ENCODE assay signal across 9 mouse cellular contexts in genomic region chr19:43388017-43388904, GRCm38 (mm10). TPM values are rescaled to one million over a fixed set of nuclear protein-coding genes. Genes with fewer than 3 reads are reported as not detected.
DNase-seq lines count a peak whose midpoint lies in the region; ATAC-seq and TF ChIP-seq lines count a peak whose summit lies in the region.
"Had no signal": no experiment of that assay in that cellular context is flagged by ENCODE, and none has a peak within 500 bp of the region (broad histone marks: within the 10 kb centered on the region; RNA-seq: fewer than 3 reads in every experiment).

Gene Hpse2 (minus strand): TSS chr19:43388355.

- H3K27ac ChIP-seq in liver, embryonic 12.5 days = no peak within 1 kb of the TSS
- H3K27ac ChIP-seq in liver, postnatal 0 days (ENCODE audit: low read depth) = no peak within 1 kb of the TSS
- no peak within 1 kb of the TSS for H3K27ac ChIP-seq in forebrain, embryonic 11.5 days (ENCODE audit: low read depth, low read length)
- H3K27ac ChIP-seq in limb, embryonic 10.5 days = peak within 1 kb of the TSS; percentile 82
- H3K27ac ChIP-seq in small intestine, adult 2 months (ENCODE audit: insufficient read depth, low read depth, low read length) = peak within 1 kb of the TSS; percentile 29; the same call in 1 of the 2 replicates

- TF ChIP-seq EP300 in liver, postnatal 0 days (IDR thresholded peaks at IDR 0.05; ENCODE audit: low read depth) = no peak

- no peaks in the 10 kb centered on the region for H3K9me3 ChIP-seq in liver, embryonic 12.5 days (replicated peaks)
- no peaks in the 10 kb centered on the region for H3K9me3 ChIP-seq in liver, postnatal 0 days (ENCODE audit: low read length)
- H3K9me3 ChIP-seq in forebrain, embryonic 11.5 days (ENCODE audit: control insufficient read depth, low read length) = no peaks in the 10 kb centered on the region
- no peaks in the 10 kb centered on the region for H3K9me3 ChIP-seq in limb, embryonic 10.5 days (replicated peaks)
- H3K9me3 ChIP-seq: megakaryocyte, embryonic 14.5 days had no signal

- H3K36me3 ChIP-seq in liver, embryonic 12.5 days = no peaks in the 10 kb centered on the region
- H3K36me3 ChIP-seq in liver, postnatal 0 days (replicated peaks; ENCODE audit: insufficient read depth, low read length) = no peaks in the 10 kb centered on the region
- no peaks in the 10 kb centered on the region for H3K36me3 ChIP-seq in forebrain, embryonic 11.5 days (ENCODE audit: control insufficient read depth, insufficient read depth, low read length)
- no peaks in the 10 kb centered on the region for H3K36me3 ChIP-seq in limb, embryonic 10.5 days
- no peaks in the 10 kb centered on the region for H3K36me3 ChIP-seq in small intestine, adult 2 months (ENCODE audit: control insufficient read depth, insufficient read depth, low read length)

- no peaks in the 10 kb centered on the region for H3K4me1 ChIP-seq in liver, embryonic 12.5 days
- H3K4me1 ChIP-seq in liver, postnatal 0 days (ENCODE audit: insufficient read depth) = 0 out of 2 replicates have a peak, but pooled peaks cover 2% of the 10 kb centered on the region
- peaks cover 9% of the 10 kb centered on the region for H3K4me1 ChIP-seq in forebrain, embryonic 11.5 days (replicated peaks; ENCODE audit: control insufficient read depth, insufficient read depth, low read length)
- peaks cover 51% of the 10 kb centered on the region for H3K4me1 ChIP-seq in limb, embryonic 10.5 days
- no peaks in the 10 kb centered on the region for H3K4me1 ChIP-seq in small intestine, adult 2 months (ENCODE audit: control insufficient read depth, insufficient read depth, insufficient read length, low read length)

- no peak for TF ChIP-seq POLR2A in small intestine, adult 2 months (IDR thresholded peaks at IDR 0.05; ENCODE audit: low read depth, low read length)

- WGBS in liver, embryonic 12.5 days (ENCODE audit: insufficient replicate concordance) = 6% methylated on average over 18 of the region's 18 CpGs
- WGBS in liver, postnatal 0 days (ENCODE audit: insufficient replicate concordance) = 7% methylated on average over 18 of the region's 18 CpGs
- WGBS in forebrain, embryonic 11.5 days = 1% methylated on average over 17 of the region's 18 CpGs
- under 1% methylated on average over 18 of the region's 18 CpGs for WGBS in limb, embryonic 10.5 days
- 6% methylated on average over 18 of the region's 18 CpGs for WGBS in small intestine, adult 2 months

- peak within 1 kb of the TSS; percentile 18; the same call in 1 of the 2 replicates for H3K4me2 ChIP-seq in liver, embryonic 12.5 days
- H3K4me2 ChIP-seq in liver, postnatal 0 days (ENCODE audit: low read depth, low read length) = no peak within 1 kb of the TSS
- H3K4me2 ChIP-seq in forebrain, embryonic 11.5 days (ENCODE audit: low read depth, low read length, severe bottlenecking) = peak within 1 kb of the TSS; percentile 56

- H3K9ac ChIP-seq in liver, embryonic 12.5 days = no peak within 1 kb of the TSS
- no peak within 1 kb of the TSS for H3K9ac ChIP-seq in liver, postnatal 0 days (replicated peaks)
- H3K9ac ChIP-seq in forebrain, embryonic 11.5 days (ENCODE audit: low read length) = no peak within 1 kb of the TSS; the same call in 1 of the 2 replicates

- no peak for DNase-seq in liver, postnatal 0 days
- DNase-seq in forebrain, embryonic 11.5 days (ENCODE audit: low spot score) = no peak
- peak; percentile 59 for DNase-seq in limb, embryonic 10.5 days (ENCODE audit: low spot score)
- DNase-seq in left cerebral cortex, adult 11 months (ENCODE audit: low spot score) = no peak
- no peak for DNase-seq in right cerebral cortex, adult 2 months (ENCODE audit: low spot score in 2 of 2)
- no peak for DNase-seq in c-Kit-positive CD71-positive TER-119-positive erythroid progenitor cells, embryonic 14.5 days (ENCODE audit: low spot score)

- no peak for TF ChIP-seq CTCF in liver, postnatal 0 days (IDR thresholded peaks at IDR 0.05; ENCODE audit: low read depth)
- TF ChIP-seq CTCF in small intestine, adult 2 months (IDR thresholded peaks at IDR 0.05; ENCODE audit: extremely low read depth, insufficient read length, insufficient replicate concordance, low read depth, low read length) = no peak

- no peak within 1 kb of the TSS for H3K4me3 ChIP-seq in liver, embryonic 12.5 days
- H3K4me3 ChIP-seq in liver, postnatal 0 days (ENCODE audit: low read depth, low read length) = no peak within 1 kb of the TSS
- peak within 1 kb of the TSS; percentile 32 for H3K4me3 ChIP-seq in forebrain, embryonic 11.5 days (ENCODE audit: low read depth, low read length)
- H3K4me3 ChIP-seq in limb, embryonic 10.5 days = peak within 1 kb of the TSS; percentile 57
- peak within 1 kb of the TSS; percentile 47 for H3K4me3 ChIP-seq in small intestine, adult 2 months (ENCODE audit: low read depth, low read length)
- H3K4me3 ChIP-seq: megakaryocyte, embryonic 14.5 days had no signal

- ATAC-seq in liver, embryonic 12.5 days = no peak
- ATAC-seq in liver, postnatal 0 days = no peak
- no peak for ATAC-seq in forebrain, embryonic 11.5 days (replicated peaks; ENCODE audit: low FRiP score)

- H3K27me3 ChIP-seq in liver, embryonic 12.5 days (replicated peaks) = peaks cover 67% of the 10 kb centered on the region
- H3K27me3 ChIP-seq in liver, postnatal 0 days (ENCODE audit: insufficient read depth, low read length) = peaks cover 54% of the 10 kb centered on the region
- peaks cover 51% of the 10 kb centered on the region for H3K27me3 ChIP-seq in forebrain, embryonic 11.5 days (ENCODE audit: control insufficient read depth, insufficient read depth, low read length)
- H3K27me3 ChIP-seq in limb, embryonic 10.5 days (ENCODE audit: low read depth, poor library complexity, severe bottlenecking) = peaks cover 50% of the 10 kb centered on the region
- H3K27me3 ChIP-seq in small intestine, adult 2 months (ENCODE audit: control insufficient read depth, insufficient read depth, low read length) = peaks cover 22% of the 10 kb centered on the region

RNA-seq across cellular contexts. Expression of gene Hpse2, which starts in this region (rescaled TPM):
- polyA plus RNA-seq in liver, embryonic 12.5 days (2016; fragmentation: Nextera tagmentation; extraction: Ambion mirVana) = 0.07 TPM in 1 of 2 replicates, not detected in the other
- 0.12 TPM in 1 of 2 replicates, not detected in the other for polyA plus RNA-seq in liver, postnatal 0 days (2015; fragmentation: Nextera tagmentation; extraction: Ambion mirVana)
- 1.2 and 1.7 TPM in 2 replicates for polyA plus RNA-seq in forebrain, embryonic 11.5 days (2014; fragmentation: Nextera tagmentation; extraction: Ambion mirVana)
- polyA plus RNA-seq in limb, embryonic 10.5 days (2016; fragmentation: Nextera tagmentation; extraction: Ambion mirVana) = 2.8 and 6.0 TPM in 2 replicates
- 0.48 and 1.1 TPM in 2 replicates for polyA plus RNA-seq in small intestine, adult 2 months (2012; rRNA removed)

Comparison
In these comparisons a context has a peak if more than half of its experiments do, and no peak if none do; other contexts are left out.
1. H3K27ac ChIP-seq: peak in limb, embryonic 10.5 days (single experiment) and small intestine, adult 2 months (single experiment); none in liver, embryonic 12.5 days (single experiment), liver, postnatal 0 days (single experiment) and forebrain, embryonic 11.5 days (single experiment).
2. H3K4me3 ChIP-seq: peak in forebrain, embryonic 11.5 days (single experiment), limb, embryonic 10.5 days (single experiment) and small intestine, adult 2 months (single experiment); none in liver, embryonic 12.5 days (single experiment) and liver, postnatal 0 days (single experiment).